Mouse (Mus musculus) embryo, embryonic 9.5 days (tissue): Measurements from ENCODE around the gene A630023A22Rik.
A peak's percentile ranks its signal among the peaks of the same experiment; 100 is the strongest.

Experiments used
- DNase-seq: peaks from one replicate; pipeline ENCODE4 v3.0.0-alpha.2; 2017; ENCODE audit errors: extremely low spot score

Gene A630023A22Rik

GRCm38 (mm10) chr14:34086806-34087205 is 15.7 kb downstream of the A630023A22Rik start:
- DNase-seq: no peak

DNA sequence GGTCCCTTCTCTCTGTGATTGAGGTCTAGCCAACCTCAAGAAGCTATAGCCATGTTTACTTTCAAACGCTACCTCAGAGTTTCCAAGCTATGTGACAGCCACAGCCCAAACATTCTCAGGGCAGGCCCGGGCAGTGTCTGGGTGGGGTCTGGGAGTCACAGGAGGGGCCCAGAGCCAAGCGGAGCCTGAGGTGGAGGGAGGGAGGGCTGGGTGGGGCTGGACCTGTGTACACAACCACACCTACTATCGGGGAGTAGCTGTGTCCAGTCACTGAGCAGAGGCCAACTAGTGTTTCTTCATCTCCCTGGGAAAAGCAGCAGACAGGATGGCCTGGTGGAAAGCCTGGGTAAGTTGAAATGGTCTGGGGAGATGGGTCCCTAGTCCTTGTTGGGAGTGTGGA is 16.8 kb downstream of the A630023A22Rik start, which contains the start of gene Anxa8:
Gene Anxa8 (plus strand): TSS at position 251 of the 400 bp plus-strand sequence.
- no peak for DNase-seq

- DNase-seq: peak; percentile 77
These were observed 22.1 kb downstream of the A630023A22Rik start for GRCm38 (mm10) chr14:34080321-34080997.

GRCm38 (mm10) chr14:34078293-34078692 is 24.3 kb downstream of the A630023A22Rik start:
- DNase-seq: no peak

- DNase-seq: no peak
These were observed 25.3 kb downstream of the A630023A22Rik start for GRCm38 (mm10) chr14:34077222-34077621.

DNA sequence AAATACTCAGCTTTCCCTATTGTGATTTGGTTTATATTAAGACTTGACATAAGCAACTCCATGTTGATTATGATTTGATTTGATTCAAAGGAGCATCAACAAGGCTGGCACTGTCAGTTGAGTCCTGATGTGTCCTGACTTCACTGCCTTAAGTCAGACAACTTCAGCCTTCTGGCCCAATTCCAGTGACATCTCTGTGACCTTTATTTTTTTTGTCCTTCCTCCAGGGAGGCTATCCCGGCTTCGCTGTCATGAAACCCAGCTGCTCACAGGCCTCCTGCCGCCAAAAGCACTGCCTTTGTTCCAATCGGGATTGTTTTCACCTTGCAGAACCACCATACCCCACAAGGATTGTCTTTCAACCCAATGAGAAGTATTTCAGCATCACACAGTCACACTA is 27.2 kb downstream of the A630023A22Rik start:
- DNase-seq: no peak

- DNase-seq: peak; percentile 2
These were observed 30.9 kb downstream of the A630023A22Rik start for GRCm38 (mm10) chr14:34071665-34072064.

DNA sequence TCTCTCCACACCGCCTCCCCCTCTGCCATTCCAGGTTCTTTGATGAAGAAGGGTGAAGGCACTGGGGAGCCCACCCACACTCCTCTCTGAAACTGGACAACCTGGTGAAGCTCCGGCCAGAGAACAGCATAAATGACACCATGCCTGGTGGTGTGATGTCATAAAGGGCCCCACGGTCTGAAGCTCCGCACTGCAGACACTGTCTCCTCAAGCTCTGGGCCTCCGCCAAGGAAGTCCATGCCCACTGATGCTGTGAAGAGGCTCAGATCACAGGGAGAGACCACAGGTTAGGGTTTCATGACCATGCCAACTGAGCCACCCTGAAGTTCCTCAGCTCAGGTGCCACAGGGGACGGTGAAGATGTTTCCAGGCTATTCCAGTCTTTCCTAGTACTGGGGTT is 50.0 kb downstream of the A630023A22Rik start, which contains the start of gene Antxrl:
Gene Antxrl (plus strand): TSS at position 192 of the 400 bp plus-strand sequence.
- no peak for DNase-seq

- DNase-seq: no peak
These were observed 52.3 kb downstream of the A630023A22Rik start for GRCm38 (mm10) chr14:34050101-34050779.

DNA sequence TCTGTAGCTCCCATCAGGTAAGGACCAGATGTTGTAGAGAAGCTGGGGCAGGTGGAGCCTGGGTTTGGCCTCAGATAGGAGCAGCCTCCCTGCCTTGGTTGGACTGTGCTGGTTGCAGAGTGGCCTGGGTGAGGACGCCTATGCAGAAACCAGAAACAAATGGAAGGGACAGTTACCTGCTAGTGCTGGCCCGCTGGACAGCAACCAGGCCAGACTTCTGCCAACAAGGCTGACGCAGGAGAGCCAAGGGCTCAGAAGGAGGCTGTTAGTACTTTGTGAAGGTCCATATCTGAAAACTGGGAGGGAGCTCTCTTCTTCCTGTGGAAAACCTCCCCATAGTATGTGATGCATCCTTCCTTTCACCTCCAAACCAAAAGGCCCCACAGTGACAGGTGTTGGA is 59.2 kb downstream of the A630023A22Rik start:
- DNase-seq: no peak

- no peak for DNase-seq
These were observed 61.3 kb downstream of the A630023A22Rik start for GRCm38 (mm10) chr14:34041241-34041640.

GRCm38 (mm10) chr14:34033841-34034610 is 68.5 kb downstream of the A630023A22Rik start:
- DNase-seq: no peak

- no peak for DNase-seq
These were observed 75.8 kb downstream of the A630023A22Rik start for GRCm38 (mm10) chr14:34026710-34027109.

DNA sequence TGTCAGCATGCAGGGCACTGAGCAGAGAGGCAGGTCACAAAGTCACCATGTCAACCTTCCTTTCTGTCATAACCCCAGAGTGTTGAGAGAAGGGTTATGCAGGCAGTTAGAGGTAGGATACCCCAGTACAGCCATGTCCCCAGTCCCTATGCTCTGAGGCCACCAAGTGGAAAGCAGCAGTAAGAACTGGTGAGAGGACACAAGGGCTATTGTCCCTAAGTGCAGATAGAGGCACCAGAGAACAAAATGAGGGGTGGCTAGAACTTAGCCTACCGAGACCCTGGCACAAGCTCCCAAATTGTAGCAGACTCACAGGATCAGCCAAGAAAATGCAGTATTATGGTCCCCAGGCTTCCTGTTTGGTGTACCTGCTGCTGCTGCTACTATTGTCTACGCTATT is 85.6 kb downstream of the A630023A22Rik start:
- no peak for DNase-seq

DNA sequence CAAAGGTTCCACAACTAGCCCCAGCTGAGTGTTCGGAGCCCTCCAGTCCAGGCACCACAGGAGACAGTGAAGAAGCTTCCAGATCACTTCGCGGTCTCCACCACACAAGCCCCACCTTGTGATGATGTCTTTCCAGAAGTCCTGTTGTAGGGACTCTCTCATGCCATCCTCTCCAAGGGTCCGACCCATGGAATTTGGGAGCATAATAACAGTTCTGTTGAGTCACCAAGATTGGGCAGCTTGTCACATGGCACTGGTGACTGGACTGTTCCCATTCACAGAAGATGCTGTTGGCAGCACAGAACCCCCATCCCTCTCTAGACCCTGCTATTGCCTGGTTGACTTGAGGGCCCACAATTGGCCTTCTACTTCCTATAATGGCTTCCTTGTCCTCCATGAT is 86.2 kb downstream of the A630023A22Rik start, which contains the start of gene Gm5460:
Gene Gm5460 (plus strand): TSS at position 378 of the 400 bp plus-strand sequence.
- no peak for DNase-seq

GRCm38 (mm10) chr14:34015063-34015462 is 87.5 kb downstream of the A630023A22Rik start, which contains the start of gene Gm30083:
Gene Gm30083, minus strand, starts transcription at chr14:34015182.
- no peak for DNase-seq

- no peak for DNase-seq
These were observed 100.2 kb downstream of the A630023A22Rik start for GRCm38 (mm10) chr14:34002358-34002757.

- no peak for DNase-seq
These were observed 101.1 kb downstream of the A630023A22Rik start for GRCm38 (mm10) chr14:34001445-34001844.
